Mouse (Mus musculus) embryonic fibroblast, embryonic 13.5 days (primary cell): Measurements from ENCODE around the gene Ankrd23.

Experiments used
- CTCF ChIP-seq: IDR thresholded peaks from 2 replicates; pipeline ENCODE4 v1.5.1; 2011; ENCODE audit warnings: mild to moderate bottlenecking, control low read depth, low read length, moderate library complexity, borderline replicate concordance; ENCODE audit not compliant: insufficient read depth
- POLR2A ChIP-seq: IDR thresholded peaks from 2 replicates; pipeline ENCODE4 v1.6.1; 2011; ENCODE audit warnings: low read depth, mild to moderate bottlenecking, control low read depth, low read length, moderate library complexity

- TF ChIP-seq CTCF: no peak
- no peak for TF ChIP-seq POLR2A
These were observed 4.1 kb upstream of the Ankrd23 start for GRCm38 (mm10) chr1:36540807-36541206.
